In the genomic region with DNA sequence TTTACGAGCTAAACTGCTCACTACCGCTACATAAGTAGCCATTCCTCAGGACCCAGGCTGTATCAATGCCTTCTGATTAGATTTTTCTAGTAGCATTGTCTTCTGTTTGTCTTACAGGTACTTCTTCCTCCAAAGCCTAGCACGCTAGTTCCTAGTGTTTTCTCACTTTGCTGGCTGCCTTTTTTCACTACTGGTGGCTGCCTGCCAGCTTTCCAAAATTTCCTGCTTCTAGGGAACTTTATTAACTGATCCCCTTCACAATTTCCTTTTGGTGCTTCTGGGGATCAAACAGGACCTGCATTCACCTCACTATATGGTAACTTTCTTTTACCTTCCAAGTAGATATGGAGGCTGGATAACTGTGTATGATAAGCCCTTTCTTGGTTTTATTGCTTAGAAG, we compare ENCODE assay signal across 10 mouse cellular contexts. TPM values are rescaled to one million over a fixed set of nuclear protein-coding genes. Genes with fewer than 3 reads are reported as not detected.
DNase-seq lines count a peak whose midpoint lies in the region; ATAC-seq and TF ChIP-seq lines count a peak whose summit lies in the region.
"Had no signal": no experiment of that assay in that cellular context is flagged by ENCODE, and none has a peak within 500 bp of the region (broad histone marks: within the 10 kb centered on the region; RNA-seq: fewer than 3 reads in every experiment).

No protein-coding gene starts in this region.

- no peak for DNase-seq in heart, embryonic 10.5 days (ENCODE audit: low spot score)
- DNase-seq in heart, adult 9 months (ENCODE audit: low spot score in 2 of 2), result no peak
- no peak for DNase-seq in G1E (ENCODE audit: low spot score)
- DNase-seq in thymus, postnatal 25 days, result no peak
- no peak for DNase-seq in right cerebral cortex, postnatal 25 days
- no peak for DNase-seq in cerebellum, postnatal 10 days

- no peak for TF ChIP-seq CTCF in G1E (IDR thresholded peaks at IDR 0.05; ENCODE audit: low read depth, low read length)

- H3K27ac ChIP-seq in heart, embryonic 10.5 days, result peak overlapping the region; percentile 98; the same call in 1 of the 2 replicates
- H3K27ac ChIP-seq in hindbrain, embryonic 12.5 days, result no peak overlapping the region
- peak overlapping the region; percentile 66 for H3K27ac ChIP-seq in liver, embryonic 16.5 days (ENCODE audit: low read length)

- no peaks in the 10 kb centered on the region for H3K27me3 ChIP-seq in heart, embryonic 10.5 days (ENCODE audit: insufficient read depth, poor library complexity, severe bottlenecking)
- H3K27me3 ChIP-seq in G1E (ENCODE audit: insufficient read depth, low read length), result no peaks in the 10 kb centered on the region
- H3K27me3 ChIP-seq in hindbrain, embryonic 12.5 days, result no peaks in the 10 kb centered on the region
- H3K27me3 ChIP-seq in liver, embryonic 16.5 days (ENCODE audit: control insufficient read depth, insufficient read depth, low read depth, low read length), result no peaks in the 10 kb centered on the region

- H3K4me3 ChIP-seq in heart, embryonic 10.5 days, result peak overlapping the region; percentile 98
- H3K4me3 ChIP-seq in G1E (ENCODE audit: low read depth, low read length), result peak overlapping the region; percentile 95
- peak overlapping the region; percentile 86 for H3K4me3 ChIP-seq in hindbrain, embryonic 12.5 days
- H3K4me3 ChIP-seq in liver, embryonic 16.5 days (ENCODE audit: low read depth, low read length), result peak overlapping the region; percentile 95

- ATAC-seq in G1E (ENCODE audit: extremely low read depth, insufficient number of reproducible peaks, low FRiP score, poor library complexity, severe bottlenecking), result no peak
- no peak for ATAC-seq in hindbrain, embryonic 12.5 days (ENCODE audit: low FRiP score)
- no peak for ATAC-seq in liver, embryonic 16.5 days (ENCODE audit: low read depth)

- peak overlapping the region; percentile 80 for H3K4me2 ChIP-seq in hindbrain, embryonic 12.5 days (replicated peaks)
- H3K4me2 ChIP-seq in liver, embryonic 16.5 days (ENCODE audit: low read depth, low read length), result peak overlapping the region; percentile 88

- WGBS in heart, embryonic 10.5 days, result 56% methylated on average over 3 of the region's 3 CpGs
- 62% methylated on average over 3 of the region's 3 CpGs for WGBS in hindbrain, embryonic 12.5 days
- 32% methylated on average over 3 of the region's 3 CpGs for WGBS in liver, embryonic 16.5 days (ENCODE audit: insufficient replicate concordance)

- H3K9ac ChIP-seq in hindbrain, embryonic 12.5 days, result peak overlapping the region; percentile 90
- peak overlapping the region; percentile 98 for H3K9ac ChIP-seq in liver, embryonic 16.5 days (ENCODE audit: low read depth, low read length)

- peaks cover 60% of the 10 kb centered on the region for H3K36me3 ChIP-seq in heart, embryonic 10.5 days
- H3K36me3 ChIP-seq in G1E (replicated peaks), result peaks cover 78% of the 10 kb centered on the region
- peaks cover 38% of the 10 kb centered on the region for H3K36me3 ChIP-seq in hindbrain, embryonic 12.5 days
- peaks cover 20% of the 10 kb centered on the region for H3K36me3 ChIP-seq in liver, embryonic 16.5 days (ENCODE audit: control insufficient read depth, insufficient read depth)

- peaks cover 33% of the 10 kb centered on the region for H3K4me1 ChIP-seq in heart, embryonic 10.5 days
- peaks cover 68% of the 10 kb centered on the region for H3K4me1 ChIP-seq in G1E (ENCODE audit: insufficient read depth, low read depth, low read length)
- peaks cover 27% of the 10 kb centered on the region for H3K4me1 ChIP-seq in hindbrain, embryonic 12.5 days
- peaks cover 26% of the 10 kb centered on the region for H3K4me1 ChIP-seq in liver, embryonic 16.5 days (ENCODE audit: control insufficient read depth, low read depth, low read length)

- no peaks in the 10 kb centered on the region for H3K9me3 ChIP-seq in heart, embryonic 10.5 days
- H3K9me3 ChIP-seq in G1E (replicated peaks), result peaks cover 5% of the 10 kb centered on the region
- no peaks in the 10 kb centered on the region for H3K9me3 ChIP-seq in hindbrain, embryonic 12.5 days (replicated peaks)
- H3K9me3 ChIP-seq in liver, embryonic 16.5 days (replicated peaks; ENCODE audit: control insufficient read depth, low read length), result no peaks in the 10 kb centered on the region

RNA-seq across cellular contexts. Expression of gene Ganab, which starts 1.2 kb away (rescaled TPM):
- polyA plus RNA-seq in heart, embryonic 10.5 days (2016; fragmentation: Nextera tagmentation; extraction: Ambion mirVana), result 91.4 and 103 TPM in 2 replicates
- 197 and 214 TPM in 2 replicates for total RNA-seq in G1E (2014; fragmentation: Nextera tagmentation)
- total RNA-seq in G1E (2017), result 75.0 and 75.6 TPM in 2 replicates
- polyA plus RNA-seq in G1E (2012), result 50.7 and 56.2 TPM in 2 replicates
- polyA plus RNA-seq in hindbrain, embryonic 12.5 days (2016; fragmentation: Nextera tagmentation; extraction: Ambion mirVana), result 114 and 118 TPM in 2 replicates
- polyA plus RNA-seq in liver, embryonic 16.5 days (2015; fragmentation: Nextera tagmentation; extraction: Ambion mirVana), result 50.3 and 50.8 TPM in 2 replicates

RNA-seq across cellular contexts. Expression of gene Ints5, which starts 6.3 kb away (rescaled TPM):
- 35.8 and 39.0 TPM in 2 replicates for polyA plus RNA-seq in heart, embryonic 10.5 days (2016; fragmentation: Nextera tagmentation; extraction: Ambion mirVana)
- 32.8 and 35.7 TPM in 2 replicates for total RNA-seq in G1E (2014; fragmentation: Nextera tagmentation)
- total RNA-seq in G1E (2017), result 15.7 and 16.6 TPM in 2 replicates
- 59.6 and 64.0 TPM in 2 replicates for polyA plus RNA-seq in G1E (2012)
- 43.4 and 45.2 TPM in 2 replicates for polyA plus RNA-seq in hindbrain, embryonic 12.5 days (2016; fragmentation: Nextera tagmentation; extraction: Ambion mirVana)
- polyA plus RNA-seq in liver, embryonic 16.5 days (2015; fragmentation: Nextera tagmentation; extraction: Ambion mirVana), result 18.3 and 21.1 TPM in 2 replicates

RNA-seq across cellular contexts. Expression of gene Gm49416, which starts 10.4 kb away (rescaled TPM):
- not detected in 2 replicates for polyA plus RNA-seq in heart, embryonic 10.5 days (2016; fragmentation: Nextera tagmentation; extraction: Ambion mirVana)
- total RNA-seq in G1E (2014; fragmentation: Nextera tagmentation) (10.6 and 15.0 TPM in 2 replicates), G1E (2017) (not detected in 2 replicates)
- polyA plus RNA-seq in G1E (2012), result 8.7 and 10.4 TPM in 2 replicates
- polyA plus RNA-seq in hindbrain, embryonic 12.5 days (2016; fragmentation: Nextera tagmentation; extraction: Ambion mirVana), result not detected in 2 replicates
- not detected in 2 replicates for polyA plus RNA-seq in liver, embryonic 16.5 days (2015; fragmentation: Nextera tagmentation; extraction: Ambion mirVana)
- polyA plus RNA-seq: testis, adult 2 months had no signal

RNA-seq across cellular contexts. Expression of gene 1810009A15Rik, which starts 10.4 kb away (rescaled TPM):
- polyA plus RNA-seq in heart, embryonic 10.5 days (2016; fragmentation: Nextera tagmentation; extraction: Ambion mirVana), result 106 and 140 TPM in 2 replicates
- total RNA-seq in G1E (2014; fragmentation: Nextera tagmentation), result 53.0 and 65.4 TPM in 2 replicates
- 84.9 and 104 TPM in 2 replicates for total RNA-seq in G1E (2017)
- polyA plus RNA-seq in G1E (2012), result 66.1 and 85.7 TPM in 2 replicates
- 74.3 and 87.4 TPM in 2 replicates for polyA plus RNA-seq in hindbrain, embryonic 12.5 days (2016; fragmentation: Nextera tagmentation; extraction: Ambion mirVana)
- polyA plus RNA-seq in liver, embryonic 16.5 days (2015; fragmentation: Nextera tagmentation; extraction: Ambion mirVana), result 38.6 and 43.2 TPM in 2 replicates

RNA-seq across cellular contexts. Expression of gene Gm49403, which starts 15.3 kb away (rescaled TPM):
- polyA plus RNA-seq in heart, embryonic 10.5 days (2016; fragmentation: Nextera tagmentation; extraction: Ambion mirVana), result not detected in 2 replicates
- not detected in 2 replicates for total RNA-seq in G1E (2014; fragmentation: Nextera tagmentation)
- not detected in 2 replicates for total RNA-seq in G1E (2017)
- not detected in 2 replicates for polyA plus RNA-seq in G1E (2012)
- polyA plus RNA-seq in hindbrain, embryonic 12.5 days (2016; fragmentation: Nextera tagmentation; extraction: Ambion mirVana), result not detected in 2 replicates
- not detected in 2 replicates for polyA plus RNA-seq in liver, embryonic 16.5 days (2015; fragmentation: Nextera tagmentation; extraction: Ambion mirVana)
- total RNA-seq: layer of hippocampus, postnatal 25 days had no signal
- polyA plus RNA-seq: testis, adult 2 months had no signal
